Mouse (Mus musculus): ENCODE measurements around the gene Rabac1.

GRCm38 (mm10) chr7:24930475-24930874, 42.1 kb downstream of the Rabac1 start:
- TF ChIP-seq CTCF (IDR thresholded peaks at IDR 0.05; ENCODE audit: low read depth, low read length) (no peak), TAL1 (conservative IDR thresholded peaks at IDR 0.05; ENCODE audit: low read depth, low read length) (no peak), GATA1 (IDR thresholded peaks at IDR 0.05; ENCODE audit: borderline replicate concordance, low read length) (no peak)
